Mouse (Mus musculus): ENCODE results near the gene Psme3.
"Not testable (repeated sequence)": the region's sequence is repeated elsewhere in the genome, so short reads cannot be mapped to it uniquely, and the experiment has no call there.

Psme3 gene

DNA sequence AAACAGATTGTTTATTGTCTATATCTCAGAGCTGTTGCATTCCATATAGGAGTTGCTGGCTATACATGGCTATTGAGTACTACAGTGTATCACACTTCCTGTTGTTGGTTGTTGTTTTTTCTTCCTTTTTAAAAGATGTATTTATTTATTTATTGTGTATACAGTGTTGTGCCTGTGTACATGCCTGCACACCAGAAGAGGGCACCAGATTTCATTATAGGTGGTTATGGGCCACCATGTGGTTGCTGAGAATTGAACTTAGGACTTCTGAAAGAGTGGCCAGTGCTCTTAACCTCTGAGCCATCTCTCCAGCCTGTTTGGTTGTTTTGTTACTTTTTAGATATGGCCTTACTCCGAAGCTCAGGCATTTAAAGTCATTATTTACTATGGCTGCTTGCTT is 1.4 kb upstream of the Psme3 start:
- DNase-seq = no peak

- DNase-seq = no peak
Measured at GRCm38 (mm10) chr11:101315082-101315650, 847 bp upstream of the Psme3 start.

- peak; percentile 16 for DNase-seq
Measured at GRCm38 (mm10) chr11:101316501-101316917, 496 bp downstream of the Psme3 start.

GRCm38 (mm10) chr11:101323609-101324008 is 7.6 kb downstream of the Psme3 start:
- DNase-seq = peak; percentile 47

DNA sequence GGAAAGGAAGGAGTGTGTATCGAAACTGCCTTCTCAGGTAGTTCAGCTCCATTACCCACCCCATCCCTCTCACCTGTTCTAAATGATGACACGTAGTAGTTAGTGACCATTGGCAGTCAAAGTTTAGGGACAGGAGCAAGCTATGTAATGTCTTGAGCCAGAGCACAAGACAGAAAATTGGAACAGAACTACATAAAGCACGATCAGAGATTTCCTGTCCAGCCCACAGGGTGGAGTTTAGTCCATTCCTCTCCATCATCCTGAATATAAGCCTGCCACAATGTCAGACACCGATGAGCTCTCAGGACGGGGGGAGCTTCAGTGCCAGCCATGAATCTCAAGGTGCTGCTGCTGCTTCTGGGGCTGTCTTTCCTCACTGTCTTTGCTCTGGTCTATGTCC is 8.8 kb downstream of the Psme3 start, which contains the start of gene Aoc2:
Aoc2 (plus strand) TSS at position 301 of the 400 bp plus-strand sequence.
- DNase-seq = no peak

GRCm38 (mm10) chr11:101325201-101325600 is 9.2 kb downstream of the Psme3 start:
- not testable (repeated sequence) for DNase-seq

GRCm38 (mm10) chr11:101326147-101326546 is 10.1 kb downstream of the Psme3 start:
- DNase-seq = no peak

DNA sequence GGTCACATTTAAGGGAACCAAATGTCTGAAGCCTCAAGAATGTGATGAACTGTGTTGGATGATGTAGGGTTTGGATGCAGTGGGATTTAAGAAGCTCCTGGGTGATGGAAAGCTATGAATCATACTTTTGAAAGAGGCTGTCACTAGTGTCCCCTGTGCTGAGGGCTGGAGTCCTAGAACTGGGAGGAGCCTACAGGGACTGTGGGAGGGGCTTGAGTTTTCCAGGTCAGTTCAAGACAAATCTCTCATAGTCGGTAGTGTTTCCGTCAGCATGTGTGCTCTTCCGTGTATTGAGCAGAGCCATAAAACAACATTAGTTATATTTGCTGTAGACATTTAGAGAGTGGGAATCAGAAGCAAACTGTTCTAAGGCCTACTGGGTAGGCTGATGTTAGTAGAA is 11.3 kb downstream of the Psme3 start:
- DNase-seq = no peak

DNA sequence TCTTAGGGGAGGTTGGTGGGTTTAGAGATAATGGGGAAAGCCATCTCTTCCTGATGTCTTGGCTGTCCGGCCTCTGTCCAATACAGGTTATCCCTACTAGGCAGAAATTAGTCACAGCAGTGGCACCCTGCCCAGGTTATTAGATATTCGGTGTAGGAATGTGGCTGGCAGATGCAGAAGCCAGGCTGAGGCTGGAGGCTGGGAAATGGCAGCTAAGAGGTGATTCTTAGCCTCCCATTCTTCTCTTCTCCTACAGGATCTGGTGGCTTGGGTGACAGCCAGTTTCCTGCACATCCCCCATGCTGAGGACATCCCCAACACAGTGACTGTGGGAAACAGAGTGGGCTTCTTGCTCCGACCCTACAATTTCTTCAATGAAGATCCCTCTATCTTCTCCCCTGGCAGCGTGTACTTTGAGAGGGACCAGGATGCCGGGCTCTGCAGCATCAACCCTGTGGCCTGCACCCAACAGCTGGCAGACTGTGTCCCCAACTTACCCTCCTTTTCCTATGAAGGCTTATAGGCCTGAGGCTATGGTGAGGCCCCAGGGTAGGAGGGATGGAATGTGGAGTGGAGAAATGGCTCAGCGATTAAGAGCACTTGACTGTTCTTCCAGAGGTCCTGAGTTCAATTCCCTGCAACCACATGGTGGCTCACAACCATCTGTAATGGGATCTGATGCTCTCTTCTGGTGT is 13.1 kb downstream of the Psme3 start:
- no peak for DNase-seq

DNA sequence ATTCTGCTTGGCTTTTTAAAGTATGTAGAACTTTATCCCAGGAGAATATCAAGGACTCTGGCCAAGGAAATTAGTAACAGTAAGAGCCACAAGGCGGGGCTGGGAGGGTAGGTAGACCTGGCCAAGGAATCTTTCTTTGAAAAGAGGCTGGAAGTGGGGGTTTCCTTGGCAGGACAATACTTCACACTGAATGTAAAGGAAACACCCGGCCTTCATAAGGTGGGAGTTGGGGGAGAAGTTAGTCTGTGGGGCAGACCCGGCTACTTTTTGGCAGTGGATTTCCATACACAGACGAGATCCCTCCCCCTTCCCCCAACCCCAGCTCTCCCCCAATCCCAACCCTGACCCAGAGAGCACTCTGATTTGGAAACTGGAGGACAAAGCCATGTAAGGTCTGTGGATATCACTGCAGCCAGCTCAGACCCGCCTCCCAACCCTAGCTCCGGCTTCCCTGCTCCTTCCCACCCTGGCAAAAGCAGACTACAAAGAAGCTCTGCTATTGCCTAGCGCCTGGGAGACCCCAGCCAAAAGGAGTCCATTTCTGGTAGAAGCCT is 14.4 kb downstream of the Psme3 start, which contains the start of gene Aoc3:
Aoc3 (plus strand) TSS at position 235 of the 554 bp plus-strand sequence.
- no peak for DNase-seq

- not testable (repeated sequence) for DNase-seq
Measured at GRCm38 (mm10) chr11:101330961-101331360, 14.9 kb downstream of the Psme3 start.

DNA sequence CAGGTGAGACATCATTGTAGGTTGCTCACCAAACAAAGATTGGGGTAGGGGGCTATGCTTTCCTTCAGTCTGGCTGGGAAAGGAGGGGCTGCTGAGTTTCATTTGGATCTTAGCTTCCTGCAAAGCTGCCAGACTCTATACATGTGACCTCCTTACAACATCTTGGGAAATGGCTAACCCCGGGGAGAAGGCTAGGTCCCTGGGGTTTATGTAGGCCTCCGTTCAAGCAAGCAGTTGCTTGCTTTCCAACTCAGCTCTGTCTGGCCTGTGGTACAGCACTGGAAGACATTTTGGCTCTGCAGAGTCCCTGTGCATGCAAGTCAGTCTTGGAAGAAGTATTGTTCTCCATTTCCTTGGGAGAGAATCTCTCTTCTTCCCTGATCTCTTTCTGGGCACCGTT is 16.5 kb downstream of the Psme3 start:
- no peak for DNase-seq

- no peak for DNase-seq
Measured at GRCm38 (mm10) chr11:101334023-101334422, 18.0 kb downstream of the Psme3 start.

DNA sequence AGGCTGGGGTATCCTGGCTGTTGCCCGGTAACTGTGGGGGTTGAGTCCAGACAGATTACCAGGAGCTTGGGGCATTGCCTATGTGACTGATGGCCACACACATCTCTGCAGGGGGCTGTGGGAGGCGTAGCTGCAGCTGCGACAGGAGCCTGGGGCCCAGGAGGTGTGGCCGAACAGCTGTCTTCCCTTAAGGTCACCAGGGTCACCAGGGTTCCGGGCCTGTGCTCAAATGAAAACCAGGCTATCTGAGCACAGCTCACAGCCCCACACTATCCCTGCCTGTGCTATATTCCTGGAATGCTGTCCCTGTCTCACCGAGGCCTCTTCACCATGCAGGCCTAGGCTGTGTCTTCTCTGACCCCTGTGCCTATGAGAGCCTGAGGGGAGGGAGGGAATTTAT is 18.5 kb downstream of the Psme3 start:
- DNase-seq = no peak

DNA sequence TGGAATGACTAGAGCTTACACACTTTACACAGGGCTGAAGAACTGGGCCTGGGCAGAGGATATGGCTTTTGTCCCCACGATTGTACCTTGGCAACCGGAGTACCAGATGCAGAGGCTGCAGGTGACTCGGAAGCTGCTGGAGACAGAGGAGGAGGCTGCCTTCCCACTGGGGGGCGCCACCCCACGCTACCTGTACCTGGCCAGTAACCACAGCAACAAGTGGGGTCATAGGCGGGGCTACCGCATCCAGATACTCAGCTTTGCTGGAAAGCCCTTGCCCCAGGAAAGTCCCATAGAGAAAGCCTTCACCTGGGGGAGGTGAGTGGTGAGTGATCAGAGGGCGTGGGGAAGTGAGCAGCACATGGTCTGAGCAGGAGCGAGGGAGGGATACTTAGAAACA is 19.7 kb downstream of the Psme3 start:
- no peak for DNase-seq

DNA sequence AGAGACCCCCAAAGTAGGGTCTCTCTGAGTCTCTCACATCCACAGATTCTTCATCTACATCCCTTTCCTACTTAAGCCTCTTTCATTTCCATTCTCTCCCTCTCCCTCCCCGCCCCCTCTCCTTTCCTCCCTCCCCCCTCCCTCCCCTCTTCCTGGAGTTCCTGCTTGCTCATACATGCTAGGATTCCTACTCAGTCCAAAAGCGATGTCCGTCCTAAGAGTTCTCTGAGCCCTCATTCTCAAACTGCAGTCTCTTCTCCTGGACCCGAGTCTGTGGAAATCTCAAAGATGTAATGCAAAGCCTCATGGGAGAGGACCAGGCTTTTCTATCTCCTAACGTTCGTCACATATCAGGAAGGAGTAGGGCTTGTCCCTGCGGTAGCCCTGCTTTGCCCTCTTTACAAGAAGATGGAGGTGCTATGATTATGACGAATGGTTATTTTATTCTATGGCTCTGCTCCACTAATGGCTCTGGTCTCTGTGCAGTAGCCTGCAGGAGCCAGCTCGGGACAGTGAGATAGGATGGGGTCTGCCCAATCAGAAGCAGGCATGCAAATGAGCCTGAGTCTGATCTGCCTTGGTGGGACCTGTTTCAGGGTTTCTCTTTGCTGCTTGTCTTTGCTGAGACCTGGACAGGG is 22.2 kb downstream of the Psme3 start:
- no peak for DNase-seq

GRCm38 (mm10) chr11:101347083-101347775 is 31.2 kb downstream of the Psme3 start:
- no peak for DNase-seq

GRCm38 (mm10) chr11:101348774-101349173 is 32.8 kb downstream of the Psme3 start:
- no peak for DNase-seq

- DNase-seq = no peak
Measured at GRCm38 (mm10) chr11:101349216-101349615, 33.2 kb downstream of the Psme3 start.

GRCm38 (mm10) chr11:101351100-101351720 is 35.2 kb downstream of the Psme3 start:
- no peak for DNase-seq

DNA sequence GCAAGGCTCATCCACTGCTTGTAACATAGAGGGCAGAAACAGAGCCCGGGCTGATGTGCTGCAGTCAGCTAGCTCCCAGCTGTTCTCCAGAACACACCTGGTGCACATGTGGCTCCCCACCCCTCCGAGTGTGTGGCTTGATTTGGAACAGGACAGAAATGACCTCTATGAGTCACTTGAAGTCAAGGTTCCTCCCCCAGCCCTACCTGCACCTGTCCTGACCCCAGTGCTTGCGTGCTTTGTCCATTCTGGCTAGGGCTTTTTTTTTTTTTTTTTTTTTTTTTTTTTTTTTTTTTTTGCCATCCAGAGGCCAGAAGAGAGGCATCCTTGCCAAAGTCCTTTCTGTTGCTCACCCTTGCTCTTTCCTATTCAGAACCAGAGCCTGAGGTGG is 35.7 kb downstream of the Psme3 start:
- no peak for DNase-seq

DNA sequence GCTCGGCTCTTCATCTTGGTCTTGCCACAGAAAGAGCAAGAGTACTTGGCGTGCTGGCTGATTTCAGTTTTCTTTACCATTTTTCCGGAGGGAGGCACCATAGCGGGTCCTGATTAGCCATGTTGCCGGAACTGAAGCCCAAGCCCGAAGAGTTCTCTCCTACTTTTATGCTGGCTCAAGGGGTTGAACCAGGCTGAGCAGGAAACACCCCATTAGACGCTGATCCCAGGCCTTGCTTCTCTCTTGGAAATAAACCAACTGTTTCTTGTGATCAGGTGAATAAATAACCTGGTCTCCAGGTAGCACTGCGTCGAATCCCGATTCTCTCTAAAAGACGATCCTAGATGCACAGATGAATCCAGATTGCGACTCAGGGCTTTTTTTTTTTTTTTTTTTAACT is 37.4 kb downstream of the Psme3 start:
- no peak for DNase-seq

Measured in cerebellum, adult 8-10 months (tissue).